Mouse (Mus musculus) telencephalon, adult 2 months (tissue): ENCODE measurements around the gene Nudt15.
"Not testable (repeated sequence)": the region's sequence is repeated elsewhere in the genome, so short reads cannot be mapped to it uniquely, and the experiment has no call there.

Experiments used
- DNase-seq: peaks from one replicate; pipeline ENCODE4 v3.0.0-alpha.2; 2011; ENCODE audit warnings: low read depth, low spot score

The Nudt15 gene

GRCm38 (mm10) chr14:73548051-73548450 lies at the start of gene Nudt15:
Nudt15 (minus strand) TSS chr14:73548242.
- DNase-seq, result no peak

- DNase-seq, result no peak
Measured at GRCm38 (mm10) chr14:73592166-73592565, 44.1 kb upstream of the Nudt15 start.

- no peak for DNase-seq
Measured at GRCm38 (mm10) chr14:73588080-73588479, 40.0 kb upstream of the Nudt15 start.

- DNase-seq, result no peak
Measured at GRCm38 (mm10) chr14:73576336-73576735, 28.3 kb upstream of the Nudt15 start.

GRCm38 (mm10) chr14:73574053-73574452 lies 26.0 kb upstream of the Nudt15 start:
- no peak for DNase-seq

- no peak for DNase-seq
Measured at GRCm38 (mm10) chr14:73571143-73571542, 23.1 kb upstream of the Nudt15 start.

- DNase-seq, result not testable (repeated sequence)
Measured at GRCm38 (mm10) chr14:73569831-73570230, 21.8 kb upstream of the Nudt15 start.

GRCm38 (mm10) chr14:73553122-73553696 lies 5.2 kb upstream of the Nudt15 start:
- no peak for DNase-seq

- peak; percentile 76 for DNase-seq
Measured at GRCm38 (mm10) chr14:73552341-73553121, 4.5 kb upstream of the Nudt15 start.

- no peak for DNase-seq
Measured at GRCm38 (mm10) chr14:73551164-73551563, 3.1 kb upstream of the Nudt15 start.

- DNase-seq, result peak; percentile 22
Measured at GRCm38 (mm10) chr14:73550732-73551131, 2.7 kb upstream of the Nudt15 start.

GRCm38 (mm10) chr14:73550291-73550690 lies 2.2 kb upstream of the Nudt15 start:
- DNase-seq, result no peak

GRCm38 (mm10) chr14:73547034-73547433 lies 1.0 kb downstream of the Nudt15 start:
- no peak for DNase-seq

- no peak for DNase-seq
Measured at GRCm38 (mm10) chr14:73543781-73544180, 4.3 kb downstream of the Nudt15 start.

GRCm38 (mm10) chr14:73535641-73536040 lies 12.4 kb downstream of the Nudt15 start:
- no peak for DNase-seq

GRCm38 (mm10) chr14:73533755-73534465 lies 14.1 kb downstream of the Nudt15 start:
- DNase-seq, result no peak

- DNase-seq, result not testable (repeated sequence)
Measured at GRCm38 (mm10) chr14:73528661-73529060, 19.4 kb downstream of the Nudt15 start.

- DNase-seq, result peak; percentile 96
Measured at GRCm38 (mm10) chr14:73524766-73525448, 23.1 kb downstream of the Nudt15 start, which contains the start of gene Sucla2. Sucla2 (plus strand) TSS chr14:73525319.

GRCm38 (mm10) chr14:73524136-73524535 lies 23.9 kb downstream of the Nudt15 start:
- DNase-seq, result no peak

GRCm38 (mm10) chr14:73509765-73510423 lies 38.1 kb downstream of the Nudt15 start, which contains the start of gene Med4:
Med4 (plus strand) TSS chr14:73510025.
- DNase-seq, result peak; percentile 91
